Mouse (Mus musculus) bone marrow, adult 2 months (tissue): ENCODE data around the gene Sox5. TPM values are rescaled to one million over a fixed set of nuclear protein-coding genes. Genes with fewer than 3 reads are reported as not detected.

ENCODE experiments used
- H3K27ac ChIP-seq: fragments of 200-500 bp; 2 replicates; pipeline ENCODE4 v1.5.1; 2012; ENCODE audit warnings: low read depth, mild to moderate bottlenecking, control low read depth, inconsistent platforms, low read length; ENCODE audit not compliant: control insufficient read depth, poor library complexity, insufficient read depth
- H3K4me1 ChIP-seq: fragments of 200-500 bp; 2 replicates; pipeline ENCODE4 v1.6.1; 2011; ENCODE audit warnings: low read length; ENCODE audit not compliant: control insufficient read depth, insufficient read depth
- H3K4me3 ChIP-seq: fragments of 200-500 bp; replicated peaks from 2 replicates; pipeline ENCODE3; 2011; ENCODE audit warnings: mild to moderate bottlenecking, low read depth, low read length, control low read depth; ENCODE audit not compliant: control insufficient read depth
- CTCF ChIP-seq: fragments of 200-500 bp; IDR thresholded peaks from 2 replicates; pipeline ENCODE4 v1.5.1; 2011; ENCODE audit warnings: low read length, control low read depth; ENCODE audit not compliant: control insufficient read depth, insufficient read depth
- POLR2A ChIP-seq: fragments of 200-500 bp; IDR thresholded peaks from 2 replicates; pipeline ENCODE4 v1.6.1; 2011; ENCODE audit warnings: low read depth, mild to moderate bottlenecking, control low read depth, low read length, borderline replicate concordance; ENCODE audit not compliant: control insufficient read depth
- WGBS: fragments of 180-500 bp; shearing (Covaris S2); methylation state at CpG from one replicate; pipeline ENCODE4 v1.1.7; 2018; 5-methylcytosine and 5-hydroxymethylcytosine counted together
- polyA plus RNA-seq: library from polyadenylated mRNA; stranded (reverse); fragments of >200 nt; gene quantifications from 2 replicates; pipeline ENCODE4 v1.2.4, GENCODE M21; 2011; ENCODE audit warnings: low replicate concordance; ENCODE audit not compliant: missing spikeins, insufficient read depth, insufficient read length

The Sox5 gene
- polyA plus RNA-seq, 1 experiment = not detected

GRCm38 (mm10) chr6:144329311-144329930 is 452.4 kb downstream of the Sox5 start:
- 85% methylated on average over 2 of the region's 2 CpGs for WGBS
- TF ChIP-seq CTCF = no peak
- no peak for TF ChIP-seq POLR2A
- H3K4me1 ChIP-seq = no peaks in the 10 kb centered on the region
- no peak overlapping the region for H3K27ac ChIP-seq
- H3K4me3 ChIP-seq = no peak overlapping the region

- H3K27ac ChIP-seq = no peak overlapping the region
- no peak for TF ChIP-seq CTCF
- TF ChIP-seq POLR2A = no peak
- 78% methylated on average over 4 of the region's 4 CpGs for WGBS
- H3K4me1 ChIP-seq = no peaks in the 10 kb centered on the region
- no peak overlapping the region for H3K4me3 ChIP-seq
Measured at GRCm38 (mm10) chr6:144328779-144329178, 453.0 kb downstream of the Sox5 start.

GRCm38 (mm10) chr6:144326817-144327216 is 455.0 kb downstream of the Sox5 start:
- TF ChIP-seq POLR2A (no peak), CTCF (no peak)
- Histone ChIP-seq H3K4me3 (no peak overlapping the region), H3K27ac (no peak overlapping the region), H3K4me1 (no peaks in the 10 kb centered on the region)
- 80% methylated on average over 3 of the region's 3 CpGs for WGBS

DNA sequence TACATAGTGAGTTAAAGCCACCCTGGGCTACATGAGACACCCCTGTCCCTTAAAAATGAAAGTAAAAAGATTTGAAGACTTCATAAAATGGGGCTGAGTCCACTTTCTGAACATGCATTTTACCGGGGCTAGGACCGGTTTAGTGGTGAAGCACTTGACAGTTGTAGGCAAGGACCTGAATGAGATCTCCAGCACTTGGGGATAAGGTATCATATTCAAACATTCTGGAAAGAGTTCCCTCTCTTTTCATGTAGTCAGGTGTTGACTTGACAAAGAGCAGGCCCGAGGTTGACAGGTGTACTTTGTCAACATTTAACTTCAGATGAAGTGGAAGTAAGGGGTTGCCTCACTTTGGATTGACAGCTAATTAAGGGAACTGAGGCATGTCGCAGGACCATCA is 458.4 kb downstream of the Sox5 start:
- 83% methylated on average over 4 of the region's 4 CpGs for WGBS
- Histone ChIP-seq H3K4me3 (no peak overlapping the region), H3K4me1 (no peaks in the 10 kb centered on the region; the same call in none of the 2 replicates), H3K27ac (no peak overlapping the region)
- no peak for TF ChIP-seq POLR2A
- TF ChIP-seq CTCF = no peak

DNA sequence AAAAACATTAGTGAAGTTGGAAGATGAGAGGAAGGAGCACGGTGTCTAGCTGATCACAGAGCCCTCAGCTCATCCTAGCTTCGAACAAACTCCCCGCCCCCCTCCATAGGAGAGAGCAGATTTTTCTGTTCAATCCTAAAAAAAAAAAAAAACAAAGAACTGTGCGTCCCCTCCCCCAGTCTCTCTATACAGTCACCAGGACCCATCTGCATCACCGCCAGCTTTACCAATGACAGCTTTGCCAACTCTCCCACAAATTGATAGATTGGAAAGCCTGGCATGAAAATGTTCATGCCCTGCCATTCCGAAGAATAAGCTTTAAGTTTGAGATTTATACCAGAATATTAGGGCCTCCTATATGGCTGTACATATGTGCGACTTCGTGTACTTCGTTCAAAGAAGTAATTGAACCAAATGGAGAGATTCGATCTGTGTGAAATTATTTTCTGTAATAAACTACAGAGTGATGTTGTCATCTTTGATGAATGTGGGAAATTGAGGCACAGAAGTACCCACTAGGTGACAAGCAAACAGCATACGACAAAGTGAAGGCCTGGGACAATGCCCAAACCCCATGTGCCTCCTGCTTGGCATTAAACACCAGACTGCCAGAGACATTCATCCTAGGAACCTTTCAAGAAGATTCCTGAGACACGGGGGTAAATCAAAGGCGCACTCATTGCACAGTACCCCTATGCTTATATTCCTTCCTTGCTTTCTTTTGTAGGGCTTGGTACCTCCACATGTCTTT is 459.3 kb downstream of the Sox5 start:
- Histone ChIP-seq H3K4me1 (no peaks in the 10 kb centered on the region; the same call in none of the 2 replicates), H3K4me3 (no peak overlapping the region), H3K27ac (no peak overlapping the region)
- 85% methylated on average over 13 of the region's 13 CpGs for WGBS
- TF ChIP-seq POLR2A (no peak), CTCF (no peak)

GRCm38 (mm10) chr6:144320327-144320726 is 461.4 kb downstream of the Sox5 start:
- TF ChIP-seq CTCF = no peak
- TF ChIP-seq POLR2A = no peak
- H3K27ac ChIP-seq = no peak overlapping the region
- no peak overlapping the region for H3K4me3 ChIP-seq
- H3K4me1 ChIP-seq = no peaks in the 10 kb centered on the region; the same call in none of the 2 replicates

DNA sequence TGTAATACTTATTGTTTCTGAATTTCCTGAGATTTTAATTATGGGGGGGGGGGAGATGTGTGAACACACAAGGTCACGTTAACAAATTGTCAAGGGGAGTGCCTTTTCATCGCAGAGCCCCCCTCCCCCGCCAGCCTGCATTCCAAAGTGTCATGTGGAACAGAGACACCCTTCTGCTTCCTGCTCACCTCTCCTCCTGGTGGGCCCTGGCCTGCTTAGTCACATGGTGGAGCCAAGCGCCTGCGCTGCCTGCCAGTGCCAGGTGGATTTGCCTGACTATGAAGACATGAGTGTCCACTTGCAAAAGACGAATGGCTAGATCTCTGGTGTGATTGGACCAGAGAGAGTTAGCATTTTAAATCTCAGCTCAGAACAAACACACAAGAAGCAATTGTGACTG is 462.1 kb downstream of the Sox5 start:
- Histone ChIP-seq H3K4me1 (no peaks in the 10 kb centered on the region; the same call in none of the 2 replicates), H3K27ac (no peak overlapping the region), H3K4me3 (no peak overlapping the region)
- 60% methylated on average over 6 of the region's 6 CpGs for WGBS
- no peak for TF ChIP-seq POLR2A
- no peak for TF ChIP-seq CTCF

DNA sequence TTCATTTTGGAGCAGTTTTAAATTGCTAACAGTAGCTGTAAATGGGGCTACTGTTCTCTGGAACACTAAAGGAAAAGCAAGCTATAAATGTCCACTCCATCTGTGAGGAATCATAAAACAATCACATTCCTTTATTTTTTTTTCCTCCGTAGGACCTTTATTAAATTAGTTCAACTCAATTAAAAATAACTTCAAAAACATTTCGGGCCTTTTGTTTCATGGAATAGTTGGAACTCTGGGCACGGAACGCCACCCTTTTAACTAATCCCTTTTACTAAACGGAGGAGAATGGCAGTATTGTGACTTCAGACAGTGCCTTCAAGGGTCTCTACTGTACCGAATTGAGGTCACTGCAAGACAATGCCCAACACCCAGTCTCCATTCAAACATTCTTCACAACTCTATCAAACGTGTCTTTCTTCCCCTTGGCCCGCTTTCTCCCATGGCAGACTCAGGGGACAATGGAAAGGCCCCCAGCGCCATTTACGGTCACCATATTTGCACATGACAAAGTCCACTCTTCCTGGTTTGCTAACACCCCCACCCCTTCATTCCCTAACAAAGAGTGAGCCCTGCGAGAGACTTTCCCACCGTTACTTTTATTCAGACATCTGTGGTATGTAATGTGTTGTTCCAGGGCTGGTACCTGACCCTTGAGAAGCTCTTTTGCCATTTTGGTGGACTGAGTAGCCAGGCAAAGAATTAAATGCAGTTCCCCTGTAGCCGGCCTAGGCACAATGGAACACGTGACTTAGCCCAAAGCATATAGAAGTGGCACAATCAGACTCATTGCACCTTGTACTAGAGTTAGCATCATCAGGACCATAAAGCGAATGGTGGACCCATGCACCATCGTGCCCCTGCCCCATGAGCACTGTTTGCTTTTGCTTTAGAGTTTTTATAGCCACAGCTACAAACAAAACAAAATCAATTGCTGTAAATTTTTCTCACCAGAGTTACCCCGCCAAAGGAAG is 468.7 kb downstream of the Sox5 start:
- WGBS = 83% methylated on average over 17 of the region's 17 CpGs
- Histone ChIP-seq H3K4me3 (no peak overlapping the region), H3K4me1 (no peaks in the 10 kb centered on the region), H3K27ac (no peak overlapping the region)
- TF ChIP-seq POLR2A = no peak
- no peak for TF ChIP-seq CTCF
